Mouse (Mus musculus) cerebellum, postnatal 36 days (tissue): ENCODE data around the gene Tstd2.

Experiments
- DNase-seq, 2 experiments: peaks; one replicate each; pipeline ENCODE4 v3.0.0; 2021 to 2022; ENCODE audit warnings: mixed read lengths in 2 of 2

Gene Tstd2

DNA sequence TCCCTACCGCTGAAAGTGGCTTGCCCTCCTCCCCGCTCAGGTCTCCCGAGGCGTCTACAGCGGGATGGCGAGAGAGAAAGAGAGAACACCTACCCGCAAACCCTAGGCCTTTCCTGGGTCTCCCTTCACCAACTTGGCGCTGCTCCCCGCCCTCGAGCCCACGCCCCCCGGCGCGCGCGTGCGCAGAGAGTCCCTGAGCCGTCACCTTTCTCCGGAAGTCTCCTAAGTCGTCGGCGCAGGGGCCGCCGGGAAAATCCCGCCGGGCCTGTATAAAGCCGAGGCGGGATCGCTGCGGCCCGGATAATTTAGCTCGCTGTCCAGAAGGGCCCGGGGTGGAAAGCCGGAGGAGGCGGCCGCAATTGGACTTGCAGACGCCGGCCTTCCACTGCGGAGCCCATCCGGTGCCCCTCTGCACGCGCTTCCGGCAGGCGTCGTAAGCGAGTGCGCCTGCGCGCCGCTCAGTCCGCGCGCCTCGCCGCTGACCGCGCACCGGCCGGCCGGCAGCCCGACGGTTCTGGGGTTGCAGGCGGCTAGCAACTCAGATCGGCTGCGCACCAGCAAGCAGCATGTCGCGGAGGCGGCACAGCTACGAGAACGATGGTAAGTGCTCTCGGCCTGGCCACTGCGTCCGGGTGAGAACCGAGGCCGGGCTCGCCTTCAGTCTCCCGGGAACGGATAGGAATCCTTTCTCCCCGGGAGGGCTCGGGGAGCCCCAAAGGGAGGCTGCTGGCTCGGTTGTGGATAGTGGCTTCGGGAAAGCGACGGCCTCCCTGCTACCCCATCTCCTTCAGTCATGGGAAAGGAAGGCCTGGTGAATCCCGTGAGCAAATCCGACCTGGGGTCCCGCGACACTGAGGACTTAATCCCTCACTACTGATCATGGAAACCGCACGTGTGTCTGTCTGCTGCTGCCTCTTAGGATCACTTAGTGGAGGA is at the start of gene Tstd2, which contains the start of gene Ncbp1:
TSS of gene Tstd2 (minus strand) at position 408 of the 936 bp plus-strand sequence.
TSS of gene Ncbp1 (plus strand) at position 327 of the 936 bp plus-strand sequence.
- DNase-seq = peak; percentile 91 to 92

- DNase-seq = no peak
These were observed 48.0 kb upstream of the Tstd2 start for GRCm38 (mm10) chr4:46186466-46186865.

GRCm38 (mm10) chr4:46185890-46186289 is 47.4 kb upstream of the Tstd2 start:
- no peak for DNase-seq

- DNase-seq = no peak
These were observed 46.9 kb upstream of the Tstd2 start for GRCm38 (mm10) chr4:46185423-46185822.

GRCm38 (mm10) chr4:46182181-46182580 is 43.7 kb upstream of the Tstd2 start:
- DNase-seq = no peak

- no peak for DNase-seq
These were observed 42.7 kb upstream of the Tstd2 start for GRCm38 (mm10) chr4:46181168-46181567.

DNA sequence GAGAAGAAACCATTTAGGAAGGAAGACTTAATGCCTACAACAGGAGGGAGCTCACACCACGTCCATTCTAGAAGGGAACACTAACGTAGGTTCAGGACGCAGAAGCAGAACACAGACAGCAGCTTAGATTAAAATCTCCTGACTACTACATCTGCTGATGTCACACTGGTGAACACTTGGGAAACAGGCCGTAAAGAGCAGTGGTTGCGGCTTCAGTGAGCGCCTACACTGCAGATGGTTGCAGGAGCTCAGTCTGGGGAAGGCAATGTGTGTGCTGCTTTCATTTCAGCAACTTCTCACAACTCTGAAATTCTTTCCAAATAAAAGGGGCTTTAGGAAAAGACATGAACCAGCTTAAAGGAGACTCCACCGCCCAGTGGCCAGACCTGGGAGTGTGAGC is 39.0 kb upstream of the Tstd2 start:
- DNase-seq = no peak

DNA sequence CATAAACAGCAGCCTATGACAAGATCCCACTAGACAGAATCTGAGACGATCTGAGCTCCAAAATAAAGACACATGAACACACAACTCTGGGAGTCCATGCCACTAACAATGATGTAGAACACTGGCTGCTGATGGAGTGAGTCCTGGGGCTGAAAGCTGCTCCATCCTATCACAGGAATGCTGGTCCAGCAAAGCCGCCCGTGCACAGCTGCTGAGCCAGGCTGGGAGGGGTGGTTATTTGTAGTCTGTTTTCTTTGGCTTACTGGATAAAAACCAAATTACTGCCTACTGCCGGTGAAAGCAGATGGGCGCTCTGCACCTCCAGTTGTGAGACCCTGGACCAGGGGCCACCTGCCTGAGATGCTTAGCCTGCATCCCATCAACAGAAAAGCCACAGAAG is 38.5 kb upstream of the Tstd2 start:
- no peak for DNase-seq

- no peak for DNase-seq
These were observed 37.8 kb upstream of the Tstd2 start for GRCm38 (mm10) chr4:46176313-46176712.

DNA sequence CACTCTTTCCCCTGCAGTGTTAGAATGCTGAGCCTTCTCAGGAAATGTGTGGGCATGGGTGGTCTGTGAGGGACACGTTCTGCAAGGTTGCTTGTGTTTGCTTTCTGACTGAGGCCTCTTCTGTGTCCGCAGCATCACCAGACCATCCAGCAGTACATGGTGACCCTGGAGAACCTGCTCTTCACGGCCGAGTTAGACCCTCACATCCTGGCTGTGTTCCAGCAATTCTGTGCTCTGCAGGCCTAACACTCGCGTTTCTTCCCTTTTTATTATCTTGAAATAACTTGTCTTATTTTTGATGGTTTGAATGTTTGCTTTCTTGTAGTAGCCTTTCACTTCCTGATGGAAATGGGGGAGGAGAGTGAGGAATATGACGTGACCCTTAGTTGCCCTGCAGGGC is 33.3 kb upstream of the Tstd2 start:
- DNase-seq = no peak

DNA sequence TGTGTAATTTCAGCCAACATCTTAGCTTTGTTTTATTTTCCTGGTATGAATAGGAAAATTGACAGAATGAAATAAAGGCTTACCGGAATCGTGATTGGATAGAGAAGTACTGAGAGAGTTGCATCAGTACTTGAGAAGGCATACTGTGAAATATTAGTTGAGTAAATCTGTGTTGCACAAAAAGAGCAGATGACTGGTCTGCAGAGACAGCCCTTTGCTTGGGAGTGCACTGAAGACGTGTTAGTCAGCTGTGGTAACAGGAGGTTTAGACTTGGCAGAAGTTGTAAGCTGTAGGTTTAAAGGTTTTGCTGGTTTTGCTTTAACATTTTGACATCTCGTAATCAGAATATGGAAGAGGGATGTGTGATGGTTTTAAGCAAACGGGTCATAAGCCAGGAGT is 27.3 kb upstream of the Tstd2 start:
- DNase-seq = no peak

DNA sequence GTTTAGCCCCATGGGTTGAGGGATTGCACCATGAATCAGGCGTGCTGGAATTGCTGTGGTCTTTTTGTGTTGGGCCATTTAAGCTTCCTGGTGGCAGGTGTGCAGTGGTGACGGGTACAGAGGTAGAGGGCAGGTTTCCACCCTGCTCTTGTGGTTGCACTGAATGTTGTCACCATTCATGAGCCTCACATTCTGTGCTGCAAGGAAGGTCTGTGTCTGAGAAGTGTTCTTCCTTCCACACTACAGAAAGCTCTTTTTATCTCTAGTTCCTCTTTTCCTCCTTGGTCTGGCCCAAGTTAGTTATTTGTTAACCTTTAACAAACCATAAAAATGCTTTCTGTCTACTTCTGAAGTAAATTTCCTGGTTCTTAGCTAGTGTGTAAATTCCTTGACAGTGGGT is 25.5 kb upstream of the Tstd2 start:
- DNase-seq = no peak

GRCm38 (mm10) chr4:46151903-46152544 is 13.5 kb upstream of the Tstd2 start:
- DNase-seq = no peak

DNA sequence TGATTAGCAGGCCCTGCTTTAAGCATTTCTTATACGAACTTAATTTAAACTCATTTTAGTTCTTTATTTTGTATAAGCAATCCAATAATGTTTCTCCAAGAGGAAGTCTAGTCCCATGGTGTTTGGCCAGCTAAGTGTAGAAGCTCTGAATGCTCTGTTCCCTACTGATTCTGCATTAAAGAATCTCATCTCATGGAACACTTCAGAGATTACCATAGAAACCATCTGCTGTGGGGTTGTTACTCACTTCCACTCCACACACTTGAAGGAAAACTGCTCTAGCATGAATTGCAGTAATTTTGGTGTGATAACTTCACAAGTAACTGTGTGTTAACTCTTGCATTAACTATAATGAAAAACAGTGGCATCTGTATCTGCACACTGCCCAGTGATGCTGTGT is 8.4 kb upstream of the Tstd2 start:
- no peak for DNase-seq

- no peak for DNase-seq
These were observed 5.8 kb upstream of the Tstd2 start for GRCm38 (mm10) chr4:46144323-46144722.

DNA sequence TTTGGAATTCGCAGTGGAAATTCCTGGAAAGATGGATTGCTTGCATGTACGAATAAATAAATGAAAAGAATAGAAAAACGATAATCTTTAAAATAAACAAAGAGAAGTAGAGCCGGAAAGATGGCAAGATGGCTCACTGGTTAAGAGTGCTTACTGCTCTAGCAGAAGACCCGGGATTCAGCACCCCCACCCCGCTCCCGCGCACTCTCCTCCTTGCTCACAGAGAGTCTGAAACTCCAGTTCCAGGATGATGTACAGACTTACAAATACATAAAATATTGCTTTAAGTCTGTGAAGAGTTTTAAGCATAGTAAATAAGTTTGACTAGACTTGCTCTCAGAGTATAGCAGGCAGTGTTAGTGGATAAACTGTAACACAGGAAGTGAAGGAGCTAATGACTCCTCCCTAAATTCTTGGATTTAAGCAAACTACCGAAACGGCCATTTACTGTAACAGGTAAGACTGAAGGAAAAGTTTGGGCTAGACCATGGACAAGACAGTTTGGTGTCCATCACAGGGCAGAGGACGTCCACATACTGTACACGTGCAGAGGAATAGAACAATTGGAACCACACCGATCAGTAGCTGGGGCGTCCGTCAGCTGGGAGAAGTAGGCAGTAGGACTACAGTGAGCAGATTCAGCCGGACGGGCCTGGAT is 736 bp downstream of the Tstd2 start:
- no peak for DNase-seq

GRCm38 (mm10) chr4:46131791-46132190 is 6.7 kb downstream of the Tstd2 start:
- DNase-seq = no peak

DNA sequence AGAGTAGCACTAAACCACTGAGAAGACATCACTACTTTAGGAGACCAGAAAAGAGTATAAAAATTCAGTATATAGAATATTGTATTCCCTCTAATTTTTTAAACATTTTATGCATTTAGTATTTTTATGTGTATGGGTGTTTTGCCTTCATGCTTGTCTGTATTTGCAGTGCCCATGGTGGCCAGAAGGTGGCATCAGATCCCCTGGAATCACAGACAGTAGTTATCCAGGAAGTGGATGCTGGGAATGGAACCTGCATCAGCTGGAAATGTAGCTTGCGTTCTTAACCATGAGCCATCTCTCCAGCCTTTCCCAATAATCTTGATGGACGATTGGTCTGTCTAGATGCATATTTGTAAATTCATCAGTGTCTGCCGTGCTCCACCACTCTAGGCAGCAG is 8.3 kb downstream of the Tstd2 start:
- DNase-seq = peak; percentile 38 to 50

GRCm38 (mm10) chr4:46129311-46130004 is 9.0 kb downstream of the Tstd2 start:
- no peak for DNase-seq

DNA sequence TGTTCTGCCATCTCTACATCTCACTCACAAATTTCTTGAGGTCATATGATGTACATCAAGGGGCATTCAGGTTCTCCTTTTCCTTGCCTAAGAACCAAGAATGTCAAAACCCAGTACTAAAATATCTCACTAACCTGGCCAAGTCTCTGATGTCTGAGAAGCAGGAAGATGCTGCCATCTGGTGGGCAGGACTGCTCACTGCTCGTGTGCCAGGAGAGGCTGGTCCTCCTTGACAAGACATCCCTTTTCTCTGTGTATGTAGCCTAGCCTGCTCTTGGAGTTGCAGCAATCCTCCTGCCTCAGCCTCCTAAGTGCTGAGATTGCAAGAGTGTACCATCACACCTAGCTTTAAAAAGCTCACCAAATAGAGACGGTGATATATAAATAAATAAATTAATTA is 12.0 kb downstream of the Tstd2 start:
- DNase-seq = peak; percentile 86 to 88

GRCm38 (mm10) chr4:46123358-46123757 is 15.1 kb downstream of the Tstd2 start:
- DNase-seq = no peak

DNA sequence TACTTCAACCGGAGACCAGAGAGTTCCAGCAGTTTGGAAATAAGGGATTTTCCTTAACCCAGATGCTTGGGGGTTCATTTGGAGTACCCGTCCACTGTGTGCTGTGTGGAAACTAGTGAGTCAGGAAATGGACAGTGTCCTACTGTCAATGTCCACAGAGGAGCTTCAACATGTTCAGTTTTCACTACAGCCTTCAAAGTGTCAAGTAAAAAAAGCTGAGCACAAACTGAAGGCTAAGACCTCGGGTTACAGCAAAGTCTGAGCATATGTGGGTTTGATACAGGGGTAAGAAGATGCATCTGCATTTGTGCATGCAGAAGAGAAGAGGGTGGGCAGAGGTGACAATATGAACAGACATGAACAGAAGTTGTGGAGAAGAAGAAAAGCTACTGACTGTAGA is 17.7 kb downstream of the Tstd2 start:
- no peak for DNase-seq
